Mouse (Mus musculus) cerebellum, postnatal 4 days (tissue): ENCODE results near the gene Edf1.
A peak's percentile ranks its signal among the peaks of the same experiment; 100 is the strongest.

Experiments used
- DNase-seq, 2 experiments: peaks; one replicate each; pipeline ENCODE4 v3.0.0; 2022; ENCODE audit warnings: low spot score in 2 of 2, mixed read lengths in 1 of 2

Edf1 gene

GRCm38 (mm10) chr2:25581901-25582301, 24.3 kb downstream of the Edf1 start:
- DNase-seq = peak in 1 of 2 experiments; percentile 73

GRCm38 (mm10) chr2:25582466-25583119, 24.9 kb downstream of the Edf1 start:
- peak in 1 of 2 experiments; percentile 54 for DNase-seq

GRCm38 (mm10) chr2:25583120-25583481, 25.5 kb downstream of the Edf1 start:
- no peak for DNase-seq

- no peak for DNase-seq
Measured at GRCm38 (mm10) chr2:25583571-25583970, 25.9 kb downstream of the Edf1 start.

GRCm38 (mm10) chr2:25584152-25584551, 26.5 kb downstream of the Edf1 start:
- DNase-seq = no peak

- no peak for DNase-seq
Measured at GRCm38 (mm10) chr2:25584856-25585255, 27.2 kb downstream of the Edf1 start.

GRCm38 (mm10) chr2:25585601-25586000, 28.0 kb downstream of the Edf1 start:
- DNase-seq = no peak

GRCm38 (mm10) chr2:25587290-25587689, 29.6 kb downstream of the Edf1 start:
- no peak for DNase-seq

- no peak for DNase-seq
Measured at GRCm38 (mm10) chr2:25588227-25588907, 30.7 kb downstream of the Edf1 start.

GRCm38 (mm10) chr2:25591863-25592262, 34.2 kb downstream of the Edf1 start:
- DNase-seq = no peak

- no peak for DNase-seq
Measured at GRCm38 (mm10) chr2:25596765-25597510, 39.3 kb downstream of the Edf1 start.

- no peak for DNase-seq
Measured at GRCm38 (mm10) chr2:25598749-25599148, 41.1 kb downstream of the Edf1 start.

GRCm38 (mm10) chr2:25600037-25600436, 42.4 kb downstream of the Edf1 start:
- DNase-seq = no peak

- no peak for DNase-seq
Measured at GRCm38 (mm10) chr2:25602526-25602925, 44.9 kb downstream of the Edf1 start.

GRCm38 (mm10) chr2:25607761-25608622, 50.3 kb downstream of the Edf1 start, which contains the start of gene Rabl6:
Gene Rabl6 (minus strand): TSS chr2:25608521.
- peak; percentile 70 to 88 for DNase-seq

GRCm38 (mm10) chr2:25608671-25609070, 51.0 kb downstream of the Edf1 start:
- no peak for DNase-seq
